Mouse (Mus musculus): ENCODE results near the gene Scaper.

- TF ChIP-seq CTCF (IDR thresholded peaks at IDR 0.05; ENCODE audit: borderline replicate concordance, control insufficient read depth, extremely low read depth, insufficient read depth, low read length, poor library complexity) = no peak
- no peak for TF ChIP-seq POLR2A (IDR thresholded peaks at IDR 0.05; ENCODE audit: control insufficient read depth, extremely low read depth, insufficient read depth, low read length, poor library complexity)
Measured at GRCm38 (mm10) chr9:55878066-55878465, 59.9 kb downstream of the Scaper start.

All from thymus, adult 2 months (tissue).